Mouse (Mus musculus) liver, embryonic 11.5 days (tissue): Measurements from ENCODE around the gene Cmas. TPM values are rescaled to one million over a fixed set of nuclear protein-coding genes. Genes with fewer than 3 reads are reported as not detected.

ENCODE experiments used
- ATAC-seq: fragments of 200-750 bp; cut with Nextera tagmentation; replicated peaks from 2 replicates; pipeline ENCODE4 v1.8.0; 2017; ENCODE audit warnings: moderate number of reproducible peaks, mild to moderate bottlenecking, moderate TSS enrichment, moderate library complexity; ENCODE audit not compliant: low FRiP score
- DNase-seq: peaks from one replicate; pipeline ENCODE4 v3.0.0-alpha.2; 2017; ENCODE audit warnings: low spot score
- H3K27ac ChIP-seq: fragments of 300-500 bp; sonication (generic); 2 replicates; pipeline ENCODE4 v1.5.1; 2014; ENCODE audit warnings: mild to moderate bottlenecking, low read depth, low read length, control low read depth
- H3K27me3 ChIP-seq: fragments of 300-500 bp; sonication (generic); replicated peaks from 2 replicates; pipeline ENCODE4 v1.6.1; 2014; ENCODE audit warnings: low read length, mixed read lengths; ENCODE audit not compliant: control insufficient read depth, insufficient read depth
- H3K36me3 ChIP-seq: fragments of 300-500 bp; sonication (generic); 2 replicates; pipeline ENCODE4 v1.6.1; 2014; ENCODE audit warnings: mild to moderate bottlenecking, low read length, moderate library complexity, mixed read lengths; ENCODE audit not compliant: control insufficient read depth, insufficient read depth
- H3K4me1 ChIP-seq: fragments of 300-500 bp; sonication (generic); replicated peaks from 2 replicates; pipeline ENCODE4 v1.6.1; 2014; ENCODE audit warnings: low read length, mixed read lengths; ENCODE audit not compliant: control insufficient read depth, insufficient read depth
- H3K4me2 ChIP-seq: fragments of 300-500 bp; sonication (generic); 2 replicates; pipeline ENCODE4 v1.6.1; 2014; ENCODE audit warnings: mild to moderate bottlenecking, control low read depth, moderate library complexity
- H3K4me3 ChIP-seq: fragments of 300-500 bp; sonication (generic); 2 replicates; pipeline ENCODE4 v1.5.1; 2014; ENCODE audit warnings: low read depth, low read length, control low read depth
- H3K9ac ChIP-seq: fragments of 300-500 bp; sonication (generic); 2 replicates; pipeline ENCODE4 v1.6.1; 2014; ENCODE audit warnings: low read depth, low read length, control low read depth
- H3K9me3 ChIP-seq: fragments of 300-500 bp; sonication (generic); 2 replicates; pipeline ENCODE4 v1.6.1; 2016; ENCODE audit warnings: low read length, inconsistent platforms, mixed read lengths; ENCODE audit not compliant: control insufficient read depth
- WGBS: fragments of 180-500 bp; shearing (Covaris S2); extraction: QIAGEN DNeasy Blood & Tissue Kit; methylation state at CpG from one replicate; pipeline ENCODE4 v1.1.7; 2014; 5-methylcytosine and 5-hydroxymethylcytosine counted together
- polyA plus RNA-seq: library from polyadenylated mRNA; unstranded; fragments of >200 nt; fragmentation: Nextera tagmentation; extraction: Ambion mirVana; gene quantifications from 2 replicates; pipeline ENCODE4 v1.2.1, GENCODE M21; 2014

The Cmas gene
- polyA plus RNA-seq, 1 experiment from 2014 or later, result 93.0 TPM

DNA sequence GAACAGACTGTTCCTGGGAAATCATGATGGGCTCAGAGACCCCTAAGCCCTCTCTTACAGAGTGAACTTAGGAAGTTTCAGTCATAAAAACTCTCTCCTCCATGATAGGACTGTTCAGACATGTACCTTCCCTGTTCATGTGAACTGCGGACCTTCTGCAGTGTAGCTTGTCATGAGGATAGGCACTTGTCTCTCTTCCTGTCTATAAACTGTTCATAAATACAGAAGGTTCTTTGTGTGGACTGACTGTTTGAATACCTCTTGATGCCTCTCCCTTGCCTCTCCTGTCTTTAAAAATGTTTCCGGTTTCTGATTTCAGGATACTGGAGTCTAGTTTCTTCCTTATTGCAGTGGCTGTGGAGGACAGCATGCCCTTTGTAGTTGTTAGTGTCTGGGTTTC lies 3.1 kb downstream of the Cmas start:
- peaks cover 15% of the 10 kb centered on the region for H3K36me3 ChIP-seq
- H3K9me3 ChIP-seq, result no peaks in the 10 kb centered on the region
- no peaks in the 10 kb centered on the region for H3K27me3 ChIP-seq
- ATAC-seq (no peak), DNase-seq (no peak)
- peaks cover 10% of the 10 kb centered on the region for H3K4me1 ChIP-seq
- no peak overlapping the region for H3K4me2 ChIP-seq
- WGBS, result 87% methylated on average over 2 of the region's 2 CpGs
- H3K4me3 ChIP-seq, result no peak overlapping the region
- no peak overlapping the region for H3K27ac ChIP-seq
- H3K9ac ChIP-seq, result no peak overlapping the region

GRCm38 (mm10) chr6:142764933-142765332 lies 8.4 kb downstream of the Cmas start:
- DNase-seq, result no peak
- WGBS, result 83% methylated on average over 2 of the region's 2 CpGs

GRCm38 (mm10) chr6:142767305-142767704 lies 10.8 kb downstream of the Cmas start:
- H3K27me3 ChIP-seq, result no peaks in the 10 kb centered on the region
- H3K27ac ChIP-seq, result no peak overlapping the region
- no peaks in the 10 kb centered on the region for H3K9me3 ChIP-seq
- H3K9ac ChIP-seq, result no peak overlapping the region
- H3K4me2 ChIP-seq, result no peak overlapping the region
- H3K36me3 ChIP-seq, result peaks cover 39% of the 10 kb centered on the region
- DNase-seq (no peak), ATAC-seq (no peak)
- no peak overlapping the region for H3K4me3 ChIP-seq
- H3K4me1 ChIP-seq, result no peaks in the 10 kb centered on the region
- 95% methylated on average over 9 of the region's 9 CpGs for WGBS

More at GRCm38 (mm10) chr6:142764933-142765332, 8.4 kb downstream of the Cmas start:
- no peaks in the 10 kb centered on the region for H3K4me1 ChIP-seq
- peaks cover 32% of the 10 kb centered on the region for H3K36me3 ChIP-seq
- H3K27me3 ChIP-seq, result no peaks in the 10 kb centered on the region
- no peaks in the 10 kb centered on the region for H3K9me3 ChIP-seq
- H3K4me3 ChIP-seq, result no peak overlapping the region
- H3K27ac ChIP-seq, result no peak overlapping the region
- ATAC-seq, result no peak
- no peak overlapping the region for H3K4me2 ChIP-seq
- no peak overlapping the region for H3K9ac ChIP-seq

DNA sequence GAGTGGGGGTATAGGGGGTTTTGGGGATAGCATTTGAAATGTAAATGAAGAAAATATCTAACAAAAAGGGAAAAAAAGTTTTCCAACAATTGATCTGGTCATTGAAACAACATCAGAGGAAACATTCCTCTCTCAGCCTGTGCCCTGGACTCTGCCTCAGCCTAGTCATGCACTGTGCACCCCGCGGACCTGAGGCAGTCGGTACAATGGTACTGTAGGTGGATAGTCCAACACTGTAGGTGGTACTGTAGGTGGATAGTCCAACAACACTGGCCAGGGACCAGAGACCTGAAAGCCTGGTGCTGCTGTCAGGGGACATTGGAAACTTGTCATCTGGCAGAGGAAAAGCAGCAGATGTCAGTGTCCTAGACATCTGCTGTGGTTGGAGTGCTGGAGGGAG lies 13.4 kb downstream of the Cmas start:
- no peak; the same call in 1 of the 2 replicates for ATAC-seq

GRCm38 (mm10) chr6:142771643-142772042 lies 15.2 kb downstream of the Cmas start:
- Histone ChIP-seq H3K4me2 (no peak overlapping the region), H3K9ac (no peak overlapping the region), H3K4me3 (no peak overlapping the region), H3K27ac (no peak overlapping the region), H3K4me1 (peaks cover 8% of the 10 kb centered on the region), H3K27me3 (no peaks in the 10 kb centered on the region), H3K36me3 (peaks cover 42% of the 10 kb centered on the region), H3K9me3 (no peaks in the 10 kb centered on the region)
- ATAC-seq (peak; percentile 50; the same call in 1 of the 2 replicates), DNase-seq (no peak)
- 67% methylated on average over 4 of the region's 4 CpGs for WGBS

More for the DNA sequence above, 13.4 kb downstream of the Cmas start:
- Histone ChIP-seq H3K4me1 (no peaks in the 10 kb centered on the region), H3K4me3 (no peak overlapping the region), H3K27ac (no peak overlapping the region), H3K27me3 (no peaks in the 10 kb centered on the region), H3K4me2 (no peak overlapping the region), H3K9ac (no peak overlapping the region), H3K36me3 (peaks cover 51% of the 10 kb centered on the region), H3K9me3 (no peaks in the 10 kb centered on the region)
- no peak for DNase-seq
- 90% methylated on average over 3 of the region's 3 CpGs for WGBS

DNA sequence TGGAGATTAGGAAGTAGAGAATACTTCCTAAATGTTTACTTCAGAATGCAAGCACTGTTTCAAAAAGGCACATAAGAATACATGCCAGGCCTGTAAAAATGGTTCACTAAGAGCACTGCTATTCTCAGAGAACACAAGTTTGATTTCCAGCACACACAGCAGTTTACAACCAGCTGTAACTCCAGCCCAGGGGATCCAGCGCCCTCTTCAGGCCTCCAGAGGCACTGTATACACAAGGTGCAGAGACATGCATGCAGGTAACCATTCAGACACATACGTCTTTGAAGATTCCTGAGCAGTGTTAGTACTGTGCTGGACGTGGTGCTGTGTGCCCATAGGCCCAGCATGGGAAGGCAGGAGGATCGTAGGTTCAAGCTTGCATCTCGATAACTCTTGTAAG lies 17.1 kb downstream of the Cmas start:
- peaks cover 16% of the 10 kb centered on the region for H3K4me1 ChIP-seq
- peaks cover 30% of the 10 kb centered on the region for H3K36me3 ChIP-seq
- DNase-seq (no peak), ATAC-seq (no peak)
- no peak overlapping the region for H3K4me3 ChIP-seq
- 84% methylated on average over 5 of the region's 5 CpGs for WGBS
- no peaks in the 10 kb centered on the region for H3K27me3 ChIP-seq
- H3K4me2 ChIP-seq, result no peak overlapping the region
- no peak overlapping the region for H3K9ac ChIP-seq
- no peak overlapping the region for H3K27ac ChIP-seq
- H3K9me3 ChIP-seq, result no peaks in the 10 kb centered on the region

GRCm38 (mm10) chr6:142776935-142777334 lies 20.4 kb downstream of the Cmas start:
- Histone ChIP-seq H3K9me3 (no peaks in the 10 kb centered on the region), H3K4me1 (peaks cover 16% of the 10 kb centered on the region), H3K27ac (peak overlapping the region; percentile 68), H3K9ac (no peak overlapping the region), H3K27me3 (no peaks in the 10 kb centered on the region), H3K4me3 (no peak overlapping the region), H3K36me3 (peaks cover 21% of the 10 kb centered on the region), H3K4me2 (no peak overlapping the region)
- DNase-seq (no peak), ATAC-seq (peak; percentile 65)
- WGBS, result 24% methylated on average over 4 of the region's 4 CpGs

- Histone ChIP-seq H3K36me3 (no peaks in the 10 kb centered on the region; the same call in 1 of the 2 replicates), H3K9ac (no peak overlapping the region), H3K4me3 (no peak overlapping the region), H3K9me3 (no peaks in the 10 kb centered on the region), H3K4me1 (peaks cover 16% of the 10 kb centered on the region), H3K27me3 (no peaks in the 10 kb centered on the region), H3K4me2 (no peak overlapping the region), H3K27ac (no peak overlapping the region)
- 44% methylated on average over 11 of the region's 11 CpGs for WGBS
- DNase-seq, result no peak
- ATAC-seq, result peak; percentile 48; the same call in 1 of the 2 replicates
Observed at GRCm38 (mm10) chr6:142779045-142779811, 22.7 kb downstream of the Cmas start.
